In genomic region chr13:21160041-21160511, GRCm38 (mm10) we compare ENCODE assay signal across 8 mouse cellular contexts. TPM values are rescaled to one million over a fixed set of nuclear protein-coding genes. Genes with fewer than 3 reads are reported as not detected.
DNase-seq lines count a peak whose midpoint lies in the region; ATAC-seq and TF ChIP-seq lines count a peak whose summit lies in the region.

No protein-coding gene starts in this region.

- TF ChIP-seq POLR2A in bone marrow, adult 2 months (IDR thresholded peaks at IDR 0.05; ENCODE audit: borderline replicate concordance, control insufficient read depth, low read depth, low read length) = no peak

- no peaks in the 10 kb centered on the region for H3K27me3 ChIP-seq in kidney, postnatal 0 days (ENCODE audit: insufficient read depth, low read length)
- no peaks in the 10 kb centered on the region for H3K27me3 ChIP-seq in heart, embryonic 14.5 days (ENCODE audit: control insufficient read depth, insufficient read depth, low read length)
- H3K27me3 ChIP-seq in liver, embryonic 15.5 days = peaks cover 47% of the 10 kb centered on the region

- H3K4me3 ChIP-seq in kidney, postnatal 0 days (replicated peaks; ENCODE audit: low read depth, low read length) = peak overlapping the region; percentile 62
- H3K4me3 ChIP-seq in bone marrow, adult 2 months (replicated peaks; ENCODE audit: control insufficient read depth, low read depth, low read length) = peak overlapping the region; percentile 54
- peak overlapping the region; percentile 74 to 79 for H3K4me3 ChIP-seq in heart, embryonic 14.5 days (ENCODE audit: control insufficient read depth in 1 of 2, insufficient read depth in 1 of 2, low read depth in 1 of 2, low read length in 2 of 2)
- peak overlapping the region; percentile 70 for H3K4me3 ChIP-seq in liver, embryonic 15.5 days (replicated peaks)

- no peak for TF ChIP-seq CTCF in kidney, postnatal 0 days (IDR thresholded peaks at IDR 0.05; ENCODE audit: low read depth)
- TF ChIP-seq CTCF in bone marrow, adult 2 months (IDR thresholded peaks at IDR 0.05; ENCODE audit: control insufficient read depth, insufficient read depth, low read length) = no peak

- 0 out of 2 replicates have a peak, but pooled peaks cover 3% of the 10 kb centered on the region for H3K4me1 ChIP-seq in kidney, postnatal 0 days (replicated peaks; ENCODE audit: insufficient read depth, low read length)
- no peaks in the 10 kb centered on the region; the same call in 1 of the 2 replicates for H3K4me1 ChIP-seq in bone marrow, adult 2 months (ENCODE audit: control insufficient read depth, insufficient read depth, low read length)
- H3K4me1 ChIP-seq in heart, embryonic 14.5 days (ENCODE audit: control insufficient read depth in 2 of 2, insufficient read depth in 2 of 2, low read length in 2 of 2) = no peaks in the 10 kb centered on the region
- peaks cover 31% of the 10 kb centered on the region for H3K4me1 ChIP-seq in liver, embryonic 15.5 days (replicated peaks)

- H3K9me3 ChIP-seq in kidney, postnatal 0 days (replicated peaks; ENCODE audit: low read length) = no peaks in the 10 kb centered on the region
- H3K9me3 ChIP-seq in heart, embryonic 14.5 days (ENCODE audit: control insufficient read depth, low read length) = no peaks in the 10 kb centered on the region
- H3K9me3 ChIP-seq in liver, embryonic 15.5 days (replicated peaks) = no peaks in the 10 kb centered on the region

- peak; percentile 25 for DNase-seq in kidney, postnatal 0 days (ENCODE audit: low spot score)
- no peak for DNase-seq in kidney, postnatal 36 days
- no peak for DNase-seq in adrenal gland, adult (ENCODE audit: inconsistent age in 2 of 2, low spot score in 1 of 2)

- peak overlapping the region; percentile 95 for H3K4me2 ChIP-seq in kidney, postnatal 0 days (ENCODE audit: low read length)
- peak overlapping the region; percentile 92 for H3K4me2 ChIP-seq in heart, embryonic 14.5 days (ENCODE audit: low read length)
- H3K4me2 ChIP-seq in liver, embryonic 15.5 days = peak overlapping the region; percentile 81

- H3K9ac ChIP-seq in kidney, postnatal 0 days (ENCODE audit: low read depth, low read length) = peak overlapping the region; percentile 50; the same call in 1 of the 2 replicates
- peak overlapping the region; percentile 76 for H3K9ac ChIP-seq in heart, embryonic 14.5 days (ENCODE audit: low read length)
- peak overlapping the region; percentile 33 for H3K9ac ChIP-seq in liver, embryonic 15.5 days

- WGBS in kidney, postnatal 0 days = under 1% methylated on average over 16 of the region's 16 CpGs
- under 1% methylated on average over 16 of the region's 16 CpGs for whole genome bisulfite sequencing in bone marrow, adult 2 months
- WGBS in heart, embryonic 14.5 days = under 1% methylated on average over 16 of the region's 16 CpGs
- under 1% methylated on average over 16 of the region's 16 CpGs for WGBS in liver, embryonic 15.5 days (ENCODE audit: insufficient replicate concordance)

- no peak overlapping the region for H3K27ac ChIP-seq in kidney, postnatal 0 days
- no peak overlapping the region for H3K27ac ChIP-seq in bone marrow, adult 2 months (ENCODE audit: control insufficient read depth, insufficient read depth, low read depth, low read length, poor library complexity)
- H3K27ac ChIP-seq in heart, embryonic 14.5 days (replicated peaks in 1 of 2; ENCODE audit: control insufficient read depth in 1 of 2, insufficient read depth in 1 of 2, low read depth in 2 of 2, low read length in 2 of 2) = peak overlapping the region; percentile 30 to 33; a peak in 3 of 4 replicates
- no peak overlapping the region for H3K27ac ChIP-seq in liver, embryonic 15.5 days (replicated peaks)

- H3K36me3 ChIP-seq in kidney, postnatal 0 days (ENCODE audit: insufficient read depth, low read length) = no peaks in the 10 kb centered on the region
- H3K36me3 ChIP-seq in heart, embryonic 14.5 days (ENCODE audit: control insufficient read depth, insufficient read depth, low read length) = no peaks in the 10 kb centered on the region
- no peaks in the 10 kb centered on the region for H3K36me3 ChIP-seq in liver, embryonic 15.5 days (replicated peaks)

- ATAC-seq in kidney, postnatal 0 days (replicated peaks; ENCODE audit: low FRiP score, low read depth) = no peak; the same call in 1 of the 2 replicates
- no peak for ATAC-seq in heart, embryonic 14.5 days (ENCODE audit: insufficient number of reproducible peaks, insufficient read depth, low FRiP score, low read depth)
- no peak for ATAC-seq in liver, embryonic 15.5 days (ENCODE audit: insufficient read depth)
- no peak for ATAC-seq in megakaryocyte-erythroid progenitor cell, adult 5-6 weeks (replicated peaks; ENCODE audit: low FRiP score, low TSS enrichment, poor library complexity, severe bottlenecking)
- ATAC-seq in erythroid progenitor cell, adult 5-6 weeks (replicated peaks; ENCODE audit: low FRiP score, poor library complexity, severe bottlenecking) = no peak

RNA-seq across cellular contexts. Expression of gene Olfr1368, which starts 14.4 kb away (rescaled TPM):
- not detected in 2 replicates for polyA plus RNA-seq in kidney, postnatal 0 days (2015; fragmentation: Nextera tagmentation; extraction: Ambion mirVana)
- polyA plus RNA-seq in bone marrow, adult 2 months (2011; ENCODE audit: insufficient read depth, insufficient read length, low replicate concordance, missing spikeins) = not detected in 2 replicates
- not detected in 2 replicates for polyA plus RNA-seq in heart, embryonic 14.5 days (2014; fragmentation: Nextera tagmentation; extraction: Ambion mirVana)
- not detected in 2 replicates for polyA plus RNA-seq in liver, embryonic 15.5 days (2015; fragmentation: Nextera tagmentation; extraction: Ambion mirVana)
- total RNA-seq in megakaryocyte-erythroid progenitor cell, adult 5-6 weeks (2014; fragmentation: Nextera tagmentation) = not detected in 2 replicates
- not detected in 2 replicates for total RNA-seq in megakaryocyte-erythroid progenitor cell, adult 5-6 weeks (2017)
- not detected in 2 replicates for total RNA-seq in erythroid progenitor cell, adult 5-6 weeks (2015; ENCODE audit: low replicate concordance)
- total RNA-seq in erythroid progenitor cell, adult 5-6 weeks (2017; ENCODE audit: low replicate concordance) = not detected in 2 replicates

RNA-seq across cellular contexts. Expression of gene Trim27, which starts 19.2 kb away (rescaled TPM):
- polyA plus RNA-seq in kidney, postnatal 0 days (2015; fragmentation: Nextera tagmentation; extraction: Ambion mirVana) = 101 and 103 TPM in 2 replicates
- polyA plus RNA-seq in bone marrow, adult 2 months (2011; ENCODE audit: insufficient read depth, insufficient read length, low replicate concordance, missing spikeins) = 41.4 and 45.6 TPM in 2 replicates
- 71.9 and 80.1 TPM in 2 replicates for polyA plus RNA-seq in heart, embryonic 14.5 days (2014; fragmentation: Nextera tagmentation; extraction: Ambion mirVana)
- polyA plus RNA-seq in liver, embryonic 15.5 days (2015; fragmentation: Nextera tagmentation; extraction: Ambion mirVana) = 59.3 and 65.7 TPM in 2 replicates
- total RNA-seq in megakaryocyte-erythroid progenitor cell, adult 5-6 weeks (2014; fragmentation: Nextera tagmentation) = 97.9 and 102 TPM in 2 replicates
- 159 and 225 TPM in 2 replicates for total RNA-seq in megakaryocyte-erythroid progenitor cell, adult 5-6 weeks (2017)
- total RNA-seq in erythroid progenitor cell, adult 5-6 weeks (2015; ENCODE audit: low replicate concordance) = 29.6 and 37.3 TPM in 2 replicates
- total RNA-seq in erythroid progenitor cell, adult 5-6 weeks (2017; ENCODE audit: low replicate concordance) = 60.8 and 61.5 TPM in 2 replicates

RNA-seq across cellular contexts. Expression of gene Olfr263, which starts 30.6 kb away (rescaled TPM):
- polyA plus RNA-seq in kidney, postnatal 0 days (2015; fragmentation: Nextera tagmentation; extraction: Ambion mirVana) = not detected in 2 replicates
- polyA plus RNA-seq in bone marrow, adult 2 months (2011; ENCODE audit: insufficient read depth, insufficient read length, low replicate concordance, missing spikeins) = not detected in 2 replicates
- polyA plus RNA-seq in heart, embryonic 14.5 days (2014; fragmentation: Nextera tagmentation; extraction: Ambion mirVana) = not detected in 2 replicates
- polyA plus RNA-seq in liver, embryonic 15.5 days (2015; fragmentation: Nextera tagmentation; extraction: Ambion mirVana) = not detected in 2 replicates
- not detected in 2 replicates for total RNA-seq in megakaryocyte-erythroid progenitor cell, adult 5-6 weeks (2014; fragmentation: Nextera tagmentation)
- total RNA-seq in megakaryocyte-erythroid progenitor cell, adult 5-6 weeks (2017) = not detected in 2 replicates
- total RNA-seq in erythroid progenitor cell, adult 5-6 weeks (2015; ENCODE audit: low replicate concordance) = not detected in 2 replicates
- total RNA-seq in erythroid progenitor cell, adult 5-6 weeks (2017; ENCODE audit: low replicate concordance) = not detected in 2 replicates

RNA-seq across cellular contexts. Expression of gene Olfr1369-ps1, which starts 48.8 kb away (rescaled TPM):
- polyA plus RNA-seq in kidney, postnatal 0 days (2015; fragmentation: Nextera tagmentation; extraction: Ambion mirVana) = 0.04 TPM in 1 of 2 replicates, not detected in the other
- polyA plus RNA-seq in bone marrow, adult 2 months (2011; ENCODE audit: insufficient read depth, insufficient read length, low replicate concordance, missing spikeins) = not detected in 2 replicates
- polyA plus RNA-seq in heart, embryonic 14.5 days (2014; fragmentation: Nextera tagmentation; extraction: Ambion mirVana) = not detected in 2 replicates
- polyA plus RNA-seq in liver, embryonic 15.5 days (2015; fragmentation: Nextera tagmentation; extraction: Ambion mirVana) = 0.02 TPM in 1 of 2 replicates, not detected in the other
- not detected in 2 replicates for total RNA-seq in megakaryocyte-erythroid progenitor cell, adult 5-6 weeks (2014; fragmentation: Nextera tagmentation)
- total RNA-seq in megakaryocyte-erythroid progenitor cell, adult 5-6 weeks (2017) = not detected in 2 replicates
- total RNA-seq in erythroid progenitor cell, adult 5-6 weeks (2015; ENCODE audit: low replicate concordance) = not detected in 2 replicates
- total RNA-seq in erythroid progenitor cell, adult 5-6 weeks (2017; ENCODE audit: low replicate concordance) = not detected in 2 replicates

Comparison
In these comparisons a context has a peak if more than half of its experiments do, and no peak if none do; other contexts are left out.
1. H3K27ac ChIP-seq: peak in heart, embryonic 14.5 days (2 of 2); none in kidney, postnatal 0 days (single experiment), bone marrow, adult 2 months (single experiment) and liver, embryonic 15.5 days (single experiment).
2. Peak in every context shown above with its lines, with median percentiles within 50 percentile points of each other: H3K4me2 ChIP-seq, H3K4me3 ChIP-seq and H3K9ac ChIP-seq.